Mouse (Mus musculus) subcutaneous adipose tissue, adult 2 months (tissue): Measurements from ENCODE around the gene Grb7. TPM values are rescaled to one million over a fixed set of nuclear protein-coding genes. Genes with fewer than 3 reads are reported as not detected.

ENCODE experiments used
- polyA plus RNA-seq: library from polyadenylated mRNA; depleted of rRNA; stranded (reverse); fragments of >200 nt; gene quantifications from 2 replicates; pipeline ENCODE4 v1.2.3, GENCODE M21; 2012; ENCODE audit warnings: low replicate concordance; rRNA removed

Gene Grb7
- 5.4 and 31.8 TPM in 2 replicates for polyA plus RNA-seq

GRCm38 (mm10) chr11:98446213-98446561 is at the start of gene Grb7:
Gene Grb7, plus strand, starts transcription at chr11:98446394.

GRCm38 (mm10) chr11:98400161-98400726 is 46.0 kb upstream of the Grb7 start, which contains the start of gene Pgap3:
Gene Pgap3, minus strand, starts transcription at chr11:98400490.

GRCm38 (mm10) chr11:98412273-98412796 is 33.9 kb upstream of the Grb7 start, which contains the start of gene Erbb2:
Gene Erbb2, plus strand, starts transcription at chr11:98412470.

GRCm38 (mm10) chr11:98438331-98439158 is 7.6 kb upstream of the Grb7 start, which contains the start of gene Mien1:
Gene Mien1, minus strand, starts transcription at chr11:98438991.

Other genes with a start within 250 kb of the Grb7 start
- gene Cdk12, start 243.3 kb upstream of the Grb7 start, polyA plus RNA-seq, result 12.8 and 19.3 TPM in 2 replicates
- not detected in 2 replicates for gene Neurod2, start 116.7 kb upstream of the Grb7 start, polyA plus RNA-seq
- 0.16 and 2.8 TPM in 2 replicates for gene Ppp1r1b, start 98.0 kb upstream of the Grb7 start, polyA plus RNA-seq
- 59.8 and 72.5 TPM in 2 replicates for gene Stard3, start 88.0 kb upstream of the Grb7 start, polyA plus RNA-seq
- gene Tcap, start 62.6 kb upstream of the Grb7 start, polyA plus RNA-seq, result 0.26 and 1.4 TPM in 2 replicates
- gene Pnmt, start 59.9 kb upstream of the Grb7 start, polyA plus RNA-seq, result not detected in 2 replicates
- 8.2 and 20.1 TPM in 2 replicates for gene Pgap3, start 45.9 kb upstream of the Grb7 start, polyA plus RNA-seq
- 9.8 and 37.8 TPM in 2 replicates for gene Erbb2, start 33.9 kb upstream of the Grb7 start, polyA plus RNA-seq
- gene Mien1, start 7.4 kb upstream of the Grb7 start, polyA plus RNA-seq, result 76.2 and 117 TPM in 2 replicates
- 1.0 and 9.3 TPM in 2 replicates for gene Ikzf3, start 99.6 kb downstream of the Grb7 start, polyA plus RNA-seq
- 0.33 and 0.44 TPM in 2 replicates for gene Zpbp2, start 104.7 kb downstream of the Grb7 start, polyA plus RNA-seq
- gene Ormdl3, start 141.0 kb downstream of the Grb7 start, polyA plus RNA-seq, result 176 and 317 TPM in 2 replicates
- not detected in 2 replicates for gene Lrrc3c, start 151.9 kb downstream of the Grb7 start, polyA plus RNA-seq
- gene Gm12355, start 179.3 kb downstream of the Grb7 start, polyA plus RNA-seq, result not detected in 2 replicates
- gene Gsdma3, start 180.0 kb downstream of the Grb7 start, polyA plus RNA-seq, result not detected in 2 replicates
- not detected in 2 replicates for gene Gsdma2, start 200.4 kb downstream of the Grb7 start, polyA plus RNA-seq
- gene Gsdma, start 218.0 kb downstream of the Grb7 start, polyA plus RNA-seq, result not detected in 2 replicates
- gene Psmd3, start 236.2 kb downstream of the Grb7 start, polyA plus RNA-seq, result 168 and 280 TPM in 2 replicates